Mouse (Mus musculus): ENCODE data around the gene Ptpn9. TPM values are rescaled to one million over a fixed set of nuclear protein-coding genes. Genes with fewer than 3 reads are reported as not detected.
"Not testable (repeated sequence)": the region's sequence is repeated elsewhere in the genome, so short reads cannot be mapped to it uniquely, and the experiment has no call there.

Gene Ptpn9
- 39.5 and 40.9 TPM in 2 replicates for polyA plus RNA-seq (2014; fragmentation: Nextera tagmentation; extraction: Ambion mirVana)

DNA sequence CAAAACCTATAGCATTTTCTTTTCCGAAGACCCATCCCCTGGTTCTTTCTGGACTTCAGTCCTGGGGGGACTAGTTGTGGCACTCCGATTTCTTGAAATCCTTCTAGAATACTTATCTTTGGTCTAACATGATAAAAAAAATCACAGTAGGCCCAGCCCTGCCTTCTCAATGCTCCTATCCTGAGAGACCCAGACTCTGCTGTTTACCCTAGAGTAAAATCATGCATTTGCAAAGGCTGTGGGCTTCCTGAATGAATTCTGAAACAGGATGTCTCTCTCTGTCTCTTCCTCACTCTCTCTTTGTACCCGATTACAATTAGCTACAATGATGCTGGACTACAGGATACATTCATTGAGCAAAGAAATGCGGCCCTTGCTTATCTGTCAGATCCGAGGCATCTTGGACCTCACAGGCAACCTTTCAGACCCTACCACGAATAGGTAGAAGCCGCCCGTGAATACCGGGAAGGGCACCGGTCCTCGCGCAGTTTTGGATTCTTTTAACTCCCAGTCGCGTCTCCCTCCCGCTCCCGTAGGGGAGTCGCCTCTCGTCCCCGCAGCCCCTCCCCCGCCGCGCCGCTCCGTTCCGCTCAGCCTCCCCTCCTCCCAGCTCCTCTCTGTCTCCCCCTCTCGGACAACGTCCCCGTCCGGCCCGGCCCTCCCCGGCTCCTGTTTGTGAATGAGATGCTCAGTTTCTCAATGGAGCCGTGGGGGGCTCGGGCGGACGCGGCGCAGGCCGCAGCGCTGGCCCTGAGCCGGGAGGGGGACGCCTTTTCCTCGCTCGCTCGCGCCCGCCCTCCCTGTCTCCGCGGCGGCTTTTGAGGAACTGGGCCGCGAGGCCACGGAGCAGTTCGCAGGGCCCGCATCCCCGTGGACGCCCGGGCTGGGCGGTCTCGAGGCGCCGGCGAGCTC, at the start of gene Ptpn9:
TSS of gene Ptpn9 (plus strand) at position 638 of the 912 bp plus-strand sequence.
- H3K4me3 ChIP-seq (ENCODE audit: low read depth, low read length): peak within 1 kb of the TSS; percentile 85
- H3K4me1 ChIP-seq (ENCODE audit: insufficient read depth): 0 out of 2 replicates have a peak, but pooled peaks cover 4% of the 10 kb centered on the region
- peak; percentile 95 for ATAC-seq (ENCODE audit: insufficient read depth)
- peak within 1 kb of the TSS; percentile 96 for H3K9ac ChIP-seq
- 2% methylated on average over 62 of the region's 62 CpGs for WGBS
- peak within 1 kb of the TSS; percentile 98 for H3K27ac ChIP-seq (ENCODE audit: low read depth)
- no peaks in the 10 kb centered on the region for H3K9me3 ChIP-seq (ENCODE audit: low read depth, low read length)
- H3K27me3 ChIP-seq (ENCODE audit: insufficient read depth, low read length): no peaks in the 10 kb centered on the region
- H3K4me2 ChIP-seq: peak within 1 kb of the TSS; percentile 85
- 0 out of 2 replicates have a peak, but pooled peaks cover 5% of the 10 kb centered on the region for H3K36me3 ChIP-seq (ENCODE audit: insufficient read depth)
- DNase-seq: peak; percentile 94
- TF ChIP-seq CTCF (IDR thresholded peaks at IDR 0.05; ENCODE audit: low read depth): peak; percentile 72

DNA sequence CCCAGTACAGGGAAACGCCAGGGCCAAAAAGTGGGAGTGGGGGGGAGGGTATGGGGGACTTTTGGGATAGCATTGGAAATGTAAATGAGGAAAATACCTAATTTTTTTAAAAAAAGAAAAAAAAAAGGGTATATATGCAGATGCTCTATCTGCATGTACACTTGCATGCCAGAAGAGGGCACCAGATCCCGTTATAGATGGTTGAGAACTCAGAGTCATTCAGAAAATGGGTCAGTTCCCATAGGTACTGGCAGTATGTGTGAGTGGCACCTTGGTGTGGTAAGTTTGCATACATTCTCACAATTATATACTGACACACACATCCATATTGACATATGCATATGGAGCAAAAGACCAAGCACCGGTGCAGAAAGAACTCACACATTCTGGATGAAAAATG, 47.2 kb upstream of the Ptpn9 start:
- H3K27me3 ChIP-seq (ENCODE audit: insufficient read depth, low read length); H3K9me3 ChIP-seq (ENCODE audit: low read depth, low read length); H3K27ac ChIP-seq (ENCODE audit: low read depth); H3K4me1 ChIP-seq (ENCODE audit: insufficient read depth); H3K9ac ChIP-seq; ATAC-seq (ENCODE audit: insufficient read depth); H3K4me3 ChIP-seq (ENCODE audit: low read depth, low read length); H3K4me2 ChIP-seq; H3K36me3 ChIP-seq (ENCODE audit: insufficient read depth): not testable (repeated sequence)
- WGBS: 33% methylated on average over 3 of the region's 3 CpGs
- DNase-seq: peak; percentile 72
- TF ChIP-seq CTCF (IDR thresholded peaks at IDR 0.05; ENCODE audit: low read depth): peak; percentile 77

DNA sequence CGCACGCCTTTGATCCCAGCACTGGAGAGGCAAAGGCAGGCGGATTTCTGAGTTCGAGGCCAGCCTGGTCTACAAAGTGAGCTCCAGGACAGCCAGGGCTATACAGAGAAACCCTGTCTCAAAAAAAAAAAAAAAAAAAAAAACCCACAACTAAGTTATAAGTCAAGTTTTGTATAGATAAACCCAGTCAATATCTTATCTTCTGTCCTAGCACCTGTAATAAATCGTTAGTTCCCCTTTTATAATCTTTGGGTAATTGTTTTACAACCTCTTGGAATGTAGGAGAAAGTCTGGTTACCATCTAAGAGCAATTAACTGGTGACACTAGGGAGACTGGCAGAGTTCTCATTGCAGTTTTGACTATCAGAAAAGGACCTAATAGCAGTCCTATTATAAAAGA, 46.0 kb upstream of the Ptpn9 start:
- H3K9ac ChIP-seq; H3K36me3 ChIP-seq (ENCODE audit: insufficient read depth); ATAC-seq (ENCODE audit: insufficient read depth); H3K27me3 ChIP-seq (ENCODE audit: insufficient read depth, low read length); DNase-seq; H3K4me1 ChIP-seq (ENCODE audit: insufficient read depth); H3K4me3 ChIP-seq (ENCODE audit: low read depth, low read length); H3K9me3 ChIP-seq (ENCODE audit: low read depth, low read length); H3K27ac ChIP-seq (ENCODE audit: low read depth); H3K4me2 ChIP-seq: not testable (repeated sequence)
- 65% methylated on average over 5 of the region's 5 CpGs for WGBS

DNA sequence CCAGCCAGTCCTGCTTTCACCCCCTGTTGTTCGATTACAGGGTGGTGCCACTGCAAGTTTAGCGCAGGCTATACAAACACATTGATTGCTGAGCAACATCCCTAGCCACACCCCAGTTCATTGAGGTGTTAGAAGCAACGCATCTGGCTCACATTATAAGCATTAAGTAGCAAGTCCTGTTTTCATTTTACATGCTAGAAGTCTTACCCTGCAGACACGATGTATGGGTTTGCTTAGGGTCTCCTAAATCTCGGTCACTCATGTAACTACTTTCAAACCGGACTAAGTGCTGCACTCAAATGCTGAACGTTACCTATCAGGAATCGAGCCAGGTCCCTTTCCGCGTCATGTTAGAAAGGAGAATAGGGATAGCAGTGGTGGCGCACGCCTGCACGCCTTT, 45.0 kb upstream of the Ptpn9 start:
- Histone ChIP-seq H3K9me3 (ENCODE audit: low read depth, low read length) (no peaks in the 10 kb centered on the region), H3K27ac (ENCODE audit: low read depth) (no peak overlapping the region), H3K4me1 (ENCODE audit: insufficient read depth) (peaks cover 7% of the 10 kb centered on the region; the same call in 1 of the 2 replicates), H3K9ac (peak overlapping the region; percentile 45), H3K4me3 (ENCODE audit: low read depth, low read length) (peak overlapping the region; percentile 59), H3K4me2 (peak overlapping the region; percentile 57), H3K36me3 (ENCODE audit: insufficient read depth) (no peaks in the 10 kb centered on the region), H3K27me3 (ENCODE audit: insufficient read depth, low read length) (no peaks in the 10 kb centered on the region)
- 20% methylated on average over 13 of the region's 13 CpGs for WGBS
- DNase-seq (peak; percentile 26), ATAC-seq (ENCODE audit: insufficient read depth) (no peak)
- TF ChIP-seq CTCF (IDR thresholded peaks at IDR 0.05; ENCODE audit: low read depth): no peak

DNA sequence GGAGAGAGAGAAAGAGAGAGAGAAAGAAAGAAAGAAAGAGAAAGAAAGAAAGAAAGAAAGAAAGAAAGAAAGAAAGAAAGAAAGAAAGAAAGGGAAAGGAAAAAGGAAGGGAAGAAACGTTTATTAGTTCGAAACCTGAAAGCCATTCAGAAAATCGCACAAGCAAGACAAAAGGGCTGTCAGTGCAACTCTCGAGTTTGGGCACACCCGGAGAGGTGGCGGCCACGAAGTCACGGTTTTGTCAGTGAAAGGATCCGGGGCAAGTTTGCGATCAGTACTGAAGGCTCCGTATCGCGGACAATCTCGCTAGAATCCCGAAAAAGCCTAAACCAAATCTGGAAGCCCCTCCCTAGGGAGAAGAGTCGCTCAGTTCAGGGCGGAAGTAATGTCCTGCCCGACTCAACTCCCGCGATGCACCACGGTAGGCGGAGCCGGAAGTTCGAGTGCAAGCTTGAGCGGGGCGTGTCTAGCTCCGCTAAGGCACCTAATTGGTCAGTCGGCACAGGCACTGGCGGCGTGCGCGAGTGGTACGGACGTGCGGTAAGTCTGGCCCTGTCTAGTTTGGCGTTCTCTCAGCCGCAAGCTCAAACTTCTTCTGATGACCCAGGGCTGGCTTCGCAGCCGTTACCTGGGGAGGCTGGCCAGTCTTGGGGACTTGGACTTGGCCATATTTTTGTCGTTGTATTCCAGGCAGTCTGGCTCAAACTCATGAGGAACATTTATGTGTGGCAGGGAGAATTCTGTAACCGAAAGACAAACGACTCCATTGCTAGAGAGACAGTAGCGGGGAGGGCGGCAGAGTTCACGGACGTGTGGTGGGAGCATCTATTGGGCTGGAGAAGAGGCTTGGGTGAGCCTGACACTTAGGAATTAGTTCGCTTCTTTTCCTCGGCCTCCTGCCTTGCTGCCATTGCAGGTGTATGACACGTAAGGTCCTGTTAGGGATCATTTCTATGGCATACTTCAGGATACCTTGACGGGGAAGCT, 44.0 kb upstream of the Ptpn9 start, which contains the start of gene Snupn:
TSS of gene Snupn (plus strand) at position 465 of the 987 bp plus-strand sequence.
- no peak for TF ChIP-seq CTCF (IDR thresholded peaks at IDR 0.05; ENCODE audit: low read depth)
- under 1% methylated on average over 50 of the region's 50 CpGs for whole genome bisulfite sequencing
- ATAC-seq (ENCODE audit: insufficient read depth) (peak; percentile 100), DNase-seq (peak; percentile 100)
- no peaks in the 10 kb centered on the region for H3K9me3 ChIP-seq (ENCODE audit: low read depth, low read length)
- H3K36me3 ChIP-seq (ENCODE audit: insufficient read depth): no peaks in the 10 kb centered on the region
- peak within 1 kb of the TSS; percentile 84 for H3K9ac ChIP-seq
- H3K27me3 ChIP-seq (ENCODE audit: insufficient read depth, low read length): no peaks in the 10 kb centered on the region
- peaks cover 7% of the 10 kb centered on the region; the same call in 1 of the 2 replicates for H3K4me1 ChIP-seq (ENCODE audit: insufficient read depth)
- peak within 1 kb of the TSS; percentile 59 for H3K4me3 ChIP-seq (ENCODE audit: low read depth, low read length)
- H3K27ac ChIP-seq (ENCODE audit: low read depth): peak within 1 kb of the TSS; percentile 92
- peak within 1 kb of the TSS; percentile 84 for H3K4me2 ChIP-seq

DNA sequence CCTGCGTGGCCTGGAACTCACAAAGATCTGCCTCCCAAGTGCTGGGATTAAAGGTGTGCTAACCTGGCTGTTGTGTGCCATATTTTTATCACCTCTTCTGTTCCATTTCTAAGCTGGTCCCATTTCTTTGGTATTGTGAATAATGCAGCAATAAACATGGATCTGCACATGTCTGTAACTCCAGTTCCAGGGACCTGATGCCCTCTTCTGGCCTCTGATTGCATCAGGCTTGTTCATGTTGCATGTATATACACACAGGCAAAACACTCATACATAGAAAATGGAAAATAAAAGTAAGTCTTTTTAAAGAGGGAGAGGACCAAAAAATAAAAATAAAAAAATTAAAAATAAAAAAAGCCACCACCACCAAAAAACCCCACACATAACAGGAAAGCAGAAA, 41.2 kb upstream of the Ptpn9 start:
- 92% methylated on average over 1 of the region's 1 CpGs for WGBS
- Histone ChIP-seq H3K9ac (no peak overlapping the region), H3K4me3 (ENCODE audit: low read depth, low read length) (no peak overlapping the region), H3K27ac (ENCODE audit: low read depth) (no peak overlapping the region), H3K9me3 (ENCODE audit: low read depth, low read length) (no peaks in the 10 kb centered on the region), H3K36me3 (ENCODE audit: insufficient read depth) (no peaks in the 10 kb centered on the region), H3K4me1 (ENCODE audit: insufficient read depth) (peaks cover 7% of the 10 kb centered on the region; the same call in 1 of the 2 replicates), H3K27me3 (ENCODE audit: insufficient read depth, low read length) (no peaks in the 10 kb centered on the region), H3K4me2 (no peak overlapping the region)
- TF ChIP-seq CTCF (IDR thresholded peaks at IDR 0.05; ENCODE audit: low read depth): no peak
- ATAC-seq (ENCODE audit: insufficient read depth) (no peak), DNase-seq (no peak)
